Mouse (Mus musculus): Measurements from ENCODE around the gene Bean1.
A peak's percentile ranks its signal among the peaks of the same experiment; 100 is the strongest.

Bean1 gene

GRCm38 (mm10) chr8:104171050-104171620 lies 893 bp downstream of the Bean1 start:
- DNase-seq (ENCODE audit: low spot score) = no peak

- no peak for DNase-seq (ENCODE audit: low spot score)
Observed at GRCm38 (mm10) chr8:104172420-104172819, 2.2 kb downstream of the Bean1 start.

- DNase-seq (ENCODE audit: low spot score) = no peak
Observed at GRCm38 (mm10) chr8:104175848-104176527, 5.7 kb downstream of the Bean1 start.

- no peak for DNase-seq (ENCODE audit: low spot score)
Observed at GRCm38 (mm10) chr8:104177054-104177453, 6.8 kb downstream of the Bean1 start.

GRCm38 (mm10) chr8:104184905-104185304 lies 14.7 kb downstream of the Bean1 start:
- no peak for DNase-seq (ENCODE audit: low spot score)

DNA sequence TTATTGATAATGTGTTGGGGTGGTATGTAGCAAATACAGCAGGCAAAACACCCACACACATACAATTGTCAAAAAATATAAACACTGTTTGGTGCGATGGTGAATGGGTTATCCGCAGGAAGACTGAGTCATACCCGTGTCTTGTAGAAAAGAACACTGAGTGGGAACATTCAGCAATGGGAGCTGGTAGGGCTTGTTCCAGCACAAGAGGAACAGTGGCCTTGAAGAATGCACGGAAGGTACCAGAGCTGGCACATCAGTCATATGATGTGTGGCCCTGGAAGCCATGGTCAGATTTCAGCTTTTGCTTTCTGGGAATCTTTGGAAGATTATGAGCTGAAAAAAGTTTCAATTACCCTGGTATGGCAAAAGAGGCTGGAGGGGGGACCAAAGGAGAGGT lies 16.6 kb downstream of the Bean1 start:
- no peak for DNase-seq (ENCODE audit: low spot score)

- DNase-seq (ENCODE audit: low spot score) = no peak
Observed at GRCm38 (mm10) chr8:104187622-104188021, 17.4 kb downstream of the Bean1 start.

DNA sequence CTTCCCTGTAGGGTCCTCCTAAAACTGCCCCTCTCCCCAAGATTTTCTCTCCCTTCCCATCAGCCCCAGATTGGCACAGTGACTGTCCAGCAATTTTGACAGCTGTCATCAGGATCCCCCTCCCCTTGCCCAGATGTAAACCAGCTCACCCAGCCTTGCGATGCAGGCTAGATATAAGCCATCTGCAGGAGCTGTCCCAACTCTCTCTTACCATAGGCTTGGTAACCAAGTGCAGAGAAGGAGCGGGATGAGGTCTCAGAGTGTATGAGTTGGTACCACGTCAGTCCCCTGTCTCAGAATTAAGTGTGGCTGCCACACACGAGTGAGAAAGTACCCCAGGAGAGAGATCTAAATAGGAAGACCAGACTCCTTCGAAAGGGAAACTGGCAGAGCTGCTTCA lies 18.2 kb downstream of the Bean1 start:
- DNase-seq (ENCODE audit: low spot score) = no peak

- DNase-seq (ENCODE audit: low spot score) = no peak
Observed at GRCm38 (mm10) chr8:104190777-104191468, 20.7 kb downstream of the Bean1 start.

DNA sequence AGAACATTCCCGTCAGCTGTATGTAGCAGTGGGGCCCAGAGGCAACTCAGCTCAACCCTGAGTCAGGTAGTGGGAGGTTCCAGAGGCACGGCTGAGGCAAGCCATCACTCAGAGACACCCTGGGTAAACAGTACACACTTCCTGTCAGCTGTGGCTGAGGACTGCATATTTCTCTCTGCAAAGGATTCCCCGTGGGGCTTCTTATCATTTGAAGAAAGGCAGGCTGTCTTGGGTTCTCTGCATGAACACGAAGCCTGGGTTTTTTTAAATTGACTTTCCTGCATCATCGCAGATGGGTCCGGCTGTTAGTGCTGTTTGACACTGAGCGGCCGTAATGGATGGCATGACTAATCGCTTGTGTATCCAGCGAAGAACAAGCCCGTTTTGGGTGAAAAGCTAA lies 21.3 kb downstream of the Bean1 start:
- DNase-seq (ENCODE audit: low spot score) = no peak

DNA sequence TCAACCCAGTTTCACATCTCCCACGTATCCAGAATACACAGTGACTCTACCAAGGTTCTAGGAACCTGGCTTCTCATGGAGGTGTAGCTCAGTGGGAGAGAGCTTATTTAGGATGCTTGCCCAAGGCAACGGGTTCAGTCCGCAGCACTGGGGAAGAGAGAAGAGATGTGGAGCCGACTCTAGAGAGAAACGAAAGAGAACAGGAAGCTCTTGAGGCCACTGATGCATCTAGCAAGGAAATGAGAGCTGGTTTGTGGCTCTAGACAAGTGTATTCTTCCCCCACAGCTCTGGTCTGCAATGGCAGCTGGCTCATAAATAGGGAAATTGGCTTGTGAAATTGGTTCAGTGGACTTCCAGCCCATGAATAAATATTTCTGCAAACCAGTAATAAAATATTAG lies 29.6 kb downstream of the Bean1 start:
- DNase-seq (ENCODE audit: low spot score) = no peak

- DNase-seq (ENCODE audit: low spot score) = no peak
Observed at GRCm38 (mm10) chr8:104201622-104202021, 31.4 kb downstream of the Bean1 start.

DNA sequence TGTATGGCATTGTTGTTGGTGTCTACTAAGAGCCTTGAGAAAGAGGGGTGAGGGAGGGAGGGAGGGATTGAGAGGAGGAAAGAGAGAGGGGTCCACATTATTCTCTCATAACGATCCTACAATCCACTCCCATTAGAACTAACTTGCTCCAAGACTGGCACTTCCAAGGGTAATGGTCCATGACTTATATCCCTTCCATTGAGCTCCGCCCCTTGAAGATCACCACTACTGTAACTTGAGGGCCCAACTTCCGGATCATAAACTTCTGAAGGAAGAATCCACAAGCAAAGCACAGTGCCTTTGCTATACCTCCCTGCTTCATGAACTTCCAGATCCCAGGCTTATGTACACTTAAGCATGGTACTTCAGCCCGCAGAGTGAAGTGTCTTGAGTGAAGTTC lies 32.1 kb downstream of the Bean1 start:
- DNase-seq (ENCODE audit: low spot score) = no peak

- no peak for DNase-seq (ENCODE audit: low spot score)
Observed at GRCm38 (mm10) chr8:104205292-104205691, 35.0 kb downstream of the Bean1 start.

GRCm38 (mm10) chr8:104217601-104218000 lies 47.4 kb downstream of the Bean1 start:
- no peak for DNase-seq (ENCODE audit: low spot score)

GRCm38 (mm10) chr8:104219079-104219478 lies 48.8 kb downstream of the Bean1 start:
- DNase-seq (ENCODE audit: low spot score) = peak; percentile 42

GRCm38 (mm10) chr8:104219806-104220205 lies 49.6 kb downstream of the Bean1 start:
- peak; percentile 56 for DNase-seq (ENCODE audit: low spot score)

DNA sequence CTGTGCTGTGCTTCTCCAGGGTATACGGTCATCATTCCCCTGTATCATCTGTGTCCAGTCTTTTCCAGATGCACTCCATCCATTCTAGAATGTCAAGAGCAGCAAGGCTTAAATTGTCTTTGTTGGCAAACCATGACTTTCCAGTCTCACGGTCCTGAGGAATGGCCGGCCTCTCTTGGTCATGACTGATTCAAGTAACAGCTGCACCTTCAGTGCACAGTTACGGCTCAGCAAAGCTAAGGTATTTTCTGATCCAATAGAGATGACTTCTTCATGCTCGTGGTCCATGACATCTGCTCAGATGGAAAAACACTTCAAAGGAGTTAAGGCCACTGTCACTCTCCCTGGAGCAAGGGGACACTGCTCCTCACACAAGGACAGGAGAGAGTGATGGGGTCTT lies 56.8 kb downstream of the Bean1 start:
- no peak for DNase-seq (ENCODE audit: low spot score)

DNA sequence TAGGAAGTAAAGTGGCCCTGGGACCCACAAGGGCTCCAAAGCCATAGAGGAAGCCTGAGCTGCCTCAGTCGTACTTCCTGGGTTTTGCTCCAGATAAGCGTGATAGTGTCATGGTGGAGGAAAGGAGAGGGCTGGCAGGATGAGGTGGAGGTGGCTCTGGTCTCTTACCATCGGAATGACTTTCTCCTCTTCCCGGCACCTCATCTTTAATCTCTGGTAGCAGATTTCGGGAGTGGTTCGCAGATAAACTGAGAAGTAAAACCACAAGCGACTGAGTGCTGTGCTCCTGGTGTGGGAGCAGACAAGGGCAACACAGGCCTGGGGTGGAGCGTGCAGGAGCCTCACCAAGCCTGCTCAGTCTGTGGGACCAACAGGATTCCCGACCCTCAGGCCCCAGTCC lies 60.1 kb downstream of the Bean1 start:
- no peak for DNase-seq (ENCODE audit: low spot score)

- no peak for DNase-seq (ENCODE audit: low spot score)
Observed at GRCm38 (mm10) chr8:104232039-104232438, 61.8 kb downstream of the Bean1 start.

DNA sequence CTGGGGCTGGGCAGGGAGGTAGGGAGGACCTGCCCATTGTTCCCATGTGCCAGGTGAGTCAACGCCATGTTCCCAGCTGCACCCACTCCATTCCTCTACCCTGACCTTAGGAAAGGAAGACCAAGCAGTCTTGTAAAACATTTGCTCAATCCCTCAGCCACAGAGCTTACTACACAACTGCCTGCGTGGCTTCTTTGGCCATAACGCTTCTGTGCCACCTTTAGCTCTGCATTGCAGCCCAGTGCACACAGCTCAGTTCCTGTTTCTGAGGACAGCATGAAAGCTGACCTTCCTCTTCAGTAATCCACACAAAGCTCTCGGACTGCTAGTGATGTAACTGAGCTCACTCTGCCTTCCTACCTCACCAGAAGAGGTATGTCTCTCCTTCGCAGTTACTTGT lies 62.7 kb downstream of the Bean1 start:
- DNase-seq (ENCODE audit: low spot score) = no peak

- no peak for DNase-seq (ENCODE audit: low spot score)
Observed at GRCm38 (mm10) chr8:104234573-104234972, 64.3 kb downstream of the Bean1 start.

DNA sequence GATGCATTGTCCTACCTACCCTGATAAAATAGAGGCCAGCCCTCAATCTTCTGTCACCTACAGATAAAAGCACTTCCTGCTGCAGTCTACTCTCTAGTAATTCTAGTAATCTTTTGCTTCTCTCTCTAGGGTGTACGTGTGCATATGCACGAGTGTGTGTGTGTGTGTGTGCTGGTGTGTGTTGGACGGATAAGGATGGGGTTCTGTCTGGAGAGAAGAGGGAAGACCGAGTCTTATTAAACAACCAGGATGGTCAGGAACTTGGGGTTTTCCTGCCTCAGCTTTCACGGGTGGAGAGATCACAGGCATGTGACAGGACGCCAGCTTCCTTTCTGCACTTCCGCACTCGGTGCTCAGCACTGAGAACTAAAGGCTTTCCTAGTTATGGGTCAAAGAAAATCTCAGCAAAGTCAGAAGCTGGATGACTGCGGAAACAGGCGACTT lies 69.2 kb downstream of the Bean1 start:
- no peak for DNase-seq (ENCODE audit: low spot score)

All from c-Kit-positive CD71-positive TER-119-positive erythroid progenitor cells, embryonic 14.5 days (primary cell).